Mouse (Mus musculus) myocyte (in vitro differentiated cells): ENCODE results near the gene AI661453.

Experiments used
- MYOD1 ChIP-seq, 3 experiments: IDR thresholded peaks; one replicate each; pipeline ENCODE4 v1.6.1; 2011; ENCODE audit warnings: control low read depth in 2 of 3, low read depth in 2 of 3, mild to moderate bottlenecking in 2 of 3, moderate library complexity in 1 of 3; ENCODE audit not compliant: insufficient read length in 2 of 3, control insufficient read depth in 1 of 3
- POLR2A ChIP-seq: IDR thresholded peaks from one replicate; pipeline ENCODE4 v1.6.1; 2011; ENCODE audit warnings: low read depth, mild to moderate bottlenecking, control low read depth, moderate library complexity; ENCODE audit not compliant: insufficient read length
- TCF12 ChIP-seq: IDR thresholded peaks from one replicate; pipeline ENCODE4 v1.6.1; 2011; ENCODE audit warnings: mild to moderate bottlenecking, control low read depth; ENCODE audit not compliant: poor library complexity, insufficient read depth, severe bottlenecking
- USF1 ChIP-seq: IDR thresholded peaks from one replicate; pipeline ENCODE4 v1.6.1; 2011; ENCODE audit warnings: low read depth, mild to moderate bottlenecking, control low read depth, moderate library complexity

- TF ChIP-seq POLR2A (no peak), MYOD1 (IDR thresholded peaks at IDR 0.05; ENCODE audit: control insufficient read depth in 1 of 3, insufficient read length in 2 of 3, low read depth in 2 of 3) (no peak), USF1 (no peak), TCF12 (no peak)
Measured at GRCm38 (mm10) chr17:47468466-47468865, 32.1 kb downstream of the AI661453 start.
